Mouse (Mus musculus) brain, embryonic 14.5 days (tissue): ENCODE results near the gene Tspyl3. TPM values are rescaled to one million over a fixed set of nuclear protein-coding genes. Genes with fewer than 3 reads are reported as not detected.
A peak's percentile ranks its signal among the peaks of the same experiment; 100 is the strongest.

Experiments
- DNase-seq: peaks from one replicate; pipeline ENCODE4 v3.0.0-alpha.2; 2011; ENCODE audit warnings: low read depth
- CTCF ChIP-seq: fragments of 200-500 bp; IDR thresholded peaks from 2 replicates; pipeline ENCODE4 v1.5.1; 2012; ENCODE audit warnings: inconsistent platforms, mild to moderate bottlenecking, moderate library complexity, borderline replicate concordance; ENCODE audit not compliant: insufficient read depth, insufficient read length; ENCODE audit errors: extremely low read depth
- POLR2A ChIP-seq: fragments of 200-500 bp; IDR thresholded peaks from 2 replicates; pipeline ENCODE4 v1.6.1; 2012; ENCODE audit warnings: mild to moderate bottlenecking, inconsistent platforms, borderline replicate concordance; ENCODE audit not compliant: poor library complexity, insufficient read depth, insufficient read length, severe bottlenecking; ENCODE audit errors: extremely low read depth
- polyA plus RNA-seq: library from polyadenylated mRNA; depleted of rRNA; stranded (reverse); fragments of >200 nt; gene quantifications from 2 replicates; pipeline ENCODE4 v1.2.3, GENCODE M21; 2012

The Tspyl3 gene
- polyA plus RNA-seq, 1 experiment: 33.5 TPM

- no peak for DNase-seq
- TF ChIP-seq POLR2A: no peak
- TF ChIP-seq CTCF: no peak
Measured at GRCm38 (mm10) chr2:153217826-153218340, 7.4 kb downstream of the Tspyl3 start.

GRCm38 (mm10) chr2:153215421-153215820 is 9.8 kb downstream of the Tspyl3 start:
- DNase-seq: no peak
- TF ChIP-seq POLR2A (no peak), CTCF (no peak)

GRCm38 (mm10) chr2:153214771-153215259 is 10.4 kb downstream of the Tspyl3 start:
- no peak for DNase-seq
- no peak for TF ChIP-seq CTCF
- TF ChIP-seq POLR2A: no peak

GRCm38 (mm10) chr2:153213351-153213750 is 11.9 kb downstream of the Tspyl3 start:
- no peak for DNase-seq
- TF ChIP-seq CTCF (no peak), POLR2A (no peak)

- DNase-seq: no peak
Measured at GRCm38 (mm10) chr2:153211451-153211850, 13.8 kb downstream of the Tspyl3 start.

GRCm38 (mm10) chr2:153209286-153209685 is 16.0 kb downstream of the Tspyl3 start:
- DNase-seq: no peak
- TF ChIP-seq CTCF (no peak), POLR2A (no peak)

More at GRCm38 (mm10) chr2:153211451-153211850, 13.8 kb downstream of the Tspyl3 start:
- TF ChIP-seq POLR2A (no peak), CTCF (no peak)

- TF ChIP-seq POLR2A: no peak
- TF ChIP-seq CTCF: no peak
- no peak for DNase-seq
Measured at GRCm38 (mm10) chr2:153208149-153208548, 17.1 kb downstream of the Tspyl3 start.

- no peak for TF ChIP-seq POLR2A
- no peak for TF ChIP-seq CTCF
- no peak for DNase-seq
Measured at GRCm38 (mm10) chr2:153202766-153203165, 22.5 kb downstream of the Tspyl3 start.

GRCm38 (mm10) chr2:153199114-153199513 is 26.1 kb downstream of the Tspyl3 start:
- TF ChIP-seq CTCF: no peak
- TF ChIP-seq POLR2A: no peak

GRCm38 (mm10) chr2:153198485-153198884 is 26.8 kb downstream of the Tspyl3 start:
- TF ChIP-seq POLR2A: no peak
- no peak for TF ChIP-seq CTCF
- no peak for DNase-seq

More at GRCm38 (mm10) chr2:153199114-153199513, 26.1 kb downstream of the Tspyl3 start:
- no peak for DNase-seq

- TF ChIP-seq POLR2A (no peak), CTCF (no peak)
- no peak for DNase-seq
Measured at GRCm38 (mm10) chr2:153194255-153194654, 31.0 kb downstream of the Tspyl3 start.

GRCm38 (mm10) chr2:153191242-153191641 is 34.0 kb downstream of the Tspyl3 start:
- TF ChIP-seq CTCF: no peak
- TF ChIP-seq POLR2A: no peak

GRCm38 (mm10) chr2:153187848-153188247 is 37.4 kb downstream of the Tspyl3 start:
- DNase-seq: no peak
- TF ChIP-seq POLR2A (no peak), CTCF (no peak)

More at GRCm38 (mm10) chr2:153191242-153191641, 34.0 kb downstream of the Tspyl3 start:
- DNase-seq: no peak

- peak; percentile 78 for DNase-seq
- TF ChIP-seq CTCF (no peak), POLR2A (no peak)
Measured at GRCm38 (mm10) chr2:153186176-153186591, 39.1 kb downstream of the Tspyl3 start.
